Mouse (Mus musculus): Measurements from ENCODE around the gene Zc3hav1. TPM values are rescaled to one million over a fixed set of nuclear protein-coding genes. Genes with fewer than 3 reads are reported as not detected.

Gene Zc3hav1
- polyA plus RNA-seq, 1 experiment from 2014 or later: 6.3 TPM

- ATAC-seq (ENCODE audit: insufficient number of reproducible peaks, insufficient read depth, low FRiP score, low read depth): no peak
- 88% methylated on average over 4 of the region's 4 CpGs for WGBS
- H3K4me1 ChIP-seq (ENCODE audit: control insufficient read depth, insufficient read depth, low read length): peaks cover 14% of the 10 kb centered on the region
Observed at GRCm38 (mm10) chr6:38256793-38257192, 97.6 kb downstream of the Zc3hav1 start.

GRCm38 (mm10) chr6:38255794-38256193 is 98.6 kb downstream of the Zc3hav1 start:
- peaks cover 20% of the 10 kb centered on the region for H3K4me1 ChIP-seq (ENCODE audit: control insufficient read depth, insufficient read depth, low read length)
- H3K4me3 ChIP-seq (ENCODE audit: low read depth, low read length): no peak overlapping the region
- no peak for ATAC-seq (ENCODE audit: insufficient number of reproducible peaks, insufficient read depth, low FRiP score, low read depth)
- H3K27ac ChIP-seq (ENCODE audit: low read length): no peak overlapping the region
- no peaks in the 10 kb centered on the region for H3K9me3 ChIP-seq (ENCODE audit: control insufficient read depth, low read depth, low read length)
- H3K36me3 ChIP-seq (ENCODE audit: control insufficient read depth, insufficient read depth, low read length): no peaks in the 10 kb centered on the region
- no peaks in the 10 kb centered on the region for H3K27me3 ChIP-seq (ENCODE audit: control insufficient read depth, insufficient read depth, low read length)
- no peak overlapping the region for H3K9ac ChIP-seq (replicated peaks; ENCODE audit: low read depth, low read length)
- no peak overlapping the region for H3K4me2 ChIP-seq (replicated peaks; ENCODE audit: low read depth, low read length)
- 80% methylated on average over 2 of the region's 2 CpGs for WGBS

More at GRCm38 (mm10) chr6:38256793-38257192, 97.6 kb downstream of the Zc3hav1 start:
- H3K4me3 ChIP-seq (ENCODE audit: low read depth, low read length): no peak overlapping the region
- no peak overlapping the region for H3K4me2 ChIP-seq (replicated peaks; ENCODE audit: low read depth, low read length)
- no peaks in the 10 kb centered on the region for H3K27me3 ChIP-seq (ENCODE audit: control insufficient read depth, insufficient read depth, low read length)
- H3K9ac ChIP-seq (replicated peaks; ENCODE audit: low read depth, low read length): no peak overlapping the region
- no peaks in the 10 kb centered on the region for H3K36me3 ChIP-seq (ENCODE audit: control insufficient read depth, insufficient read depth, low read length)
- H3K27ac ChIP-seq (ENCODE audit: low read length): no peak overlapping the region
- H3K9me3 ChIP-seq (ENCODE audit: control insufficient read depth, low read depth, low read length): no peaks in the 10 kb centered on the region

Other genes with a start within 250 kb of the Zc3hav1 start
- gene Tmem213, start 245.3 kb downstream of the Zc3hav1 start, polyA plus RNA-seq (2014; fragmentation: Nextera tagmentation; extraction: Ambion mirVana): 0.59 and 1.00 TPM in 2 replicates
- gene Atp6v0a4, start 230.0 kb downstream of the Zc3hav1 start, polyA plus RNA-seq (2014; fragmentation: Nextera tagmentation; extraction: Ambion mirVana): 3.7 and 5.0 TPM in 2 replicates
- 6.7 and 8.1 TPM in 2 replicates for gene D630045J12Rik, start 100.6 kb downstream of the Zc3hav1 start, polyA plus RNA-seq (2014; fragmentation: Nextera tagmentation; extraction: Ambion mirVana)
- 13.3 and 14.8 TPM in 2 replicates for gene Zc3hav1l, start 55.3 kb downstream of the Zc3hav1 start, polyA plus RNA-seq (2014; fragmentation: Nextera tagmentation; extraction: Ambion mirVana)
- gene Ttc26, start 26.9 kb upstream of the Zc3hav1 start, polyA plus RNA-seq (2014; fragmentation: Nextera tagmentation; extraction: Ambion mirVana): 6.9 and 9.2 TPM in 2 replicates
- gene Ubn2, start 79.3 kb upstream of the Zc3hav1 start, polyA plus RNA-seq (2014; fragmentation: Nextera tagmentation; extraction: Ambion mirVana): 22.9 and 23.6 TPM in 2 replicates
- 137 and 148 TPM in 2 replicates for gene Fmc1, start 178.9 kb upstream of the Zc3hav1 start, polyA plus RNA-seq (2014; fragmentation: Nextera tagmentation; extraction: Ambion mirVana)
- gene Luc7l2, start 196.7 kb upstream of the Zc3hav1 start, polyA plus RNA-seq (2014; fragmentation: Nextera tagmentation; extraction: Ambion mirVana): 74.3 and 74.9 TPM in 2 replicates